Mouse (Mus musculus) heart, embryonic 12.5 days (tissue): ENCODE measurements at regions not wholly inside any gene's neighbourhood (a gene's known extent, or its start where the extent isn't known, plus 50 kb on each side); places are given as distances from the start of the nearest gene placed in this dataset.

Experiments
- ATAC-seq: fragments of 200-750 bp; cut with Nextera tagmentation; 2 replicates; pipeline ENCODE4 v1.8.0; 2017; ENCODE audit warnings: moderate TSS enrichment, moderate library complexity; ENCODE audit not compliant: insufficient number of reproducible peaks, low FRiP score
- H3K27ac ChIP-seq: fragments of 300-500 bp; sonication (generic); 2 replicates; pipeline ENCODE4 v1.5.1; 2016; ENCODE audit warnings: mild to moderate bottlenecking, moderate library complexity; ENCODE audit not compliant: poor library complexity, severe bottlenecking
- H3K27me3 ChIP-seq: fragments of 300-500 bp; sonication (generic); replicated peaks from 2 replicates; pipeline ENCODE4 v1.6.1; 2016; ENCODE audit warnings: mild to moderate bottlenecking, moderate library complexity
- H3K36me3 ChIP-seq: fragments of 300-500 bp; sonication (generic); 2 replicates; pipeline ENCODE4 v1.6.1; 2016; ENCODE audit warnings: mild to moderate bottlenecking, moderate library complexity
- H3K4me1 ChIP-seq: fragments of 300-500 bp; sonication (generic); replicated peaks from 2 replicates; pipeline ENCODE4 v1.6.1; 2016; ENCODE audit warnings: mild to moderate bottlenecking
- H3K4me2 ChIP-seq: fragments of 300-500 bp; sonication (generic); 2 replicates; pipeline ENCODE4 v1.6.1; 2016; ENCODE audit warnings: mild to moderate bottlenecking, moderate library complexity
- H3K4me3 ChIP-seq: fragments of 300-500 bp; sonication (generic); 2 replicates; pipeline ENCODE4 v1.5.1; 2016; ENCODE audit warnings: mild to moderate bottlenecking
- H3K9ac ChIP-seq: fragments of 300-500 bp; sonication (generic); 2 replicates; pipeline ENCODE4 v1.6.1; 2016; ENCODE audit warnings: mild to moderate bottlenecking, moderate library complexity
- H3K9me3 ChIP-seq: fragments of 300-500 bp; sonication (generic); replicated peaks from 2 replicates; pipeline ENCODE4 v1.6.1; 2016; ENCODE audit warnings: mild to moderate bottlenecking, moderate library complexity
- WGBS: fragments of 180-500 bp; shearing (Covaris S2); methylation state at CpG from one replicate; pipeline ENCODE4 v1.1.7; 2016; 5-methylcytosine and 5-hydroxymethylcytosine counted together

GRCm38 (mm10) chr1:190570981-190571380, 340.6 kb downstream of the Rps6kc1 start:
- Histone ChIP-seq H3K4me2 (no peak overlapping the region), H3K9ac (no peak overlapping the region), H3K27ac (no peak overlapping the region), H3K36me3 (no peaks in the 10 kb centered on the region), H3K4me3 (no peak overlapping the region), H3K9me3 (no peaks in the 10 kb centered on the region), H3K27me3 (no peaks in the 10 kb centered on the region), H3K4me1 (no peaks in the 10 kb centered on the region)
- WGBS: 51% methylated on average over 4 of the region's 4 CpGs
- ATAC-seq: no peak

- Histone ChIP-seq H3K27me3 (no peaks in the 10 kb centered on the region), H3K27ac (no peak overlapping the region), H3K4me3 (no peak overlapping the region), H3K9ac (no peak overlapping the region), H3K9me3 (no peaks in the 10 kb centered on the region), H3K4me2 (no peak overlapping the region), H3K36me3 (no peaks in the 10 kb centered on the region), H3K4me1 (no peaks in the 10 kb centered on the region)
- ATAC-seq: no peak
- WGBS: 83% methylated on average over 10 of the region's 10 CpGs
Observed at GRCm38 (mm10) chr1:190570563-190570962, 341.0 kb downstream of the Rps6kc1 start.

GRCm38 (mm10) chr1:190566744-190567143, 344.8 kb downstream of the Rps6kc1 start:
- H3K4me1 ChIP-seq: 0 out of 2 replicates have a peak, but pooled peaks cover 8% of the 10 kb centered on the region
- H3K9ac ChIP-seq: no peak overlapping the region
- no peaks in the 10 kb centered on the region for H3K36me3 ChIP-seq
- H3K9me3 ChIP-seq: no peaks in the 10 kb centered on the region
- H3K27ac ChIP-seq: no peak overlapping the region
- H3K27me3 ChIP-seq: no peaks in the 10 kb centered on the region
- no peak overlapping the region for H3K4me3 ChIP-seq
- 85% methylated on average over 7 of the region's 7 CpGs for WGBS
- H3K4me2 ChIP-seq: no peak overlapping the region
- ATAC-seq: no peak

GRCm38 (mm10) chr1:190562865-190563457, 348.6 kb downstream of the Rps6kc1 start:
- Histone ChIP-seq H3K27me3 (no peaks in the 10 kb centered on the region), H3K36me3 (no peaks in the 10 kb centered on the region), H3K4me3 (no peak overlapping the region), H3K9ac (no peak overlapping the region), H3K4me2 (no peak overlapping the region), H3K4me1 (0 out of 2 replicates have a peak, but pooled peaks cover 8% of the 10 kb centered on the region), H3K9me3 (no peaks in the 10 kb centered on the region), H3K27ac (no peak overlapping the region)
- no peak for ATAC-seq
- WGBS: 31% methylated on average over 13 of the region's 13 CpGs

GRCm38 (mm10) chr1:190560086-190560485, 351.5 kb downstream of the Rps6kc1 start:
- Histone ChIP-seq H3K9me3 (no peaks in the 10 kb centered on the region), H3K4me2 (no peak overlapping the region), H3K9ac (no peak overlapping the region), H3K27ac (no peak overlapping the region), H3K36me3 (no peaks in the 10 kb centered on the region), H3K27me3 (no peaks in the 10 kb centered on the region), H3K4me1 (0 out of 2 replicates have a peak, but pooled peaks cover 8% of the 10 kb centered on the region), H3K4me3 (no peak overlapping the region)
- WGBS: 72% methylated on average over 9 of the region's 9 CpGs
- no peak for ATAC-seq

- ATAC-seq: no peak
- Histone ChIP-seq H3K27me3 (no peaks in the 10 kb centered on the region; the same call in 1 of the 2 replicates), H3K9me3 (peaks cover 8% of the 10 kb centered on the region; the same call in 1 of the 2 replicates), H3K9ac (no peak overlapping the region), H3K36me3 (no peaks in the 10 kb centered on the region), H3K4me2 (no peak overlapping the region), H3K4me3 (no peak overlapping the region), H3K4me1 (no peaks in the 10 kb centered on the region), H3K27ac (no peak overlapping the region)
- 35% methylated on average over 2 of the region's 2 CpGs for WGBS
Observed at GRCm38 (mm10) chr1:190541892-190542291, 369.7 kb downstream of the Rps6kc1 start.

- Histone ChIP-seq H3K27me3 (no peaks in the 10 kb centered on the region; the same call in 1 of the 2 replicates), H3K4me3 (no peak overlapping the region), H3K9ac (no peak overlapping the region), H3K36me3 (no peaks in the 10 kb centered on the region), H3K9me3 (no peaks in the 10 kb centered on the region), H3K4me1 (peaks cover 27% of the 10 kb centered on the region), H3K27ac (peak overlapping the region; percentile 59), H3K4me2 (no peak overlapping the region)
- peak; percentile 77 for ATAC-seq
- WGBS: 14% methylated on average over 10 of the region's 10 CpGs
Observed at GRCm38 (mm10) chr1:190532879-190533676, 362.6 kb upstream of the Prox1 start.

GRCm38 (mm10) chr1:190531224-190531623, 360.7 kb upstream of the Prox1 start:
- Histone ChIP-seq H3K4me1 (peaks cover 32% of the 10 kb centered on the region), H3K36me3 (no peaks in the 10 kb centered on the region), H3K27ac (no peak overlapping the region), H3K9ac (no peak overlapping the region), H3K4me2 (no peak overlapping the region), H3K9me3 (no peaks in the 10 kb centered on the region), H3K4me3 (no peak overlapping the region), H3K27me3 (no peaks in the 10 kb centered on the region)
- 85% methylated on average over 6 of the region's 6 CpGs for WGBS
- no peak for ATAC-seq

- H3K9me3 ChIP-seq: no peaks in the 10 kb centered on the region
- peaks cover 42% of the 10 kb centered on the region for H3K4me1 ChIP-seq
- no peak overlapping the region for H3K4me3 ChIP-seq
- H3K4me2 ChIP-seq: no peak overlapping the region
- no peak overlapping the region for H3K27ac ChIP-seq
- H3K27me3 ChIP-seq: peaks cover 6% of the 10 kb centered on the region; the same call in 1 of the 2 replicates
- no peaks in the 10 kb centered on the region for H3K36me3 ChIP-seq
- ATAC-seq: no peak
- WGBS: 74% methylated on average over 3 of the region's 3 CpGs
- no peak overlapping the region for H3K9ac ChIP-seq
Observed at GRCm38 (mm10) chr1:190530079-190530478, 359.6 kb upstream of the Prox1 start.

- no peak overlapping the region for H3K4me3 ChIP-seq
- H3K9me3 ChIP-seq: no peaks in the 10 kb centered on the region
- H3K4me1 ChIP-seq: peaks cover 27% of the 10 kb centered on the region
- no peak for ATAC-seq
- 74% methylated on average over 7 of the region's 7 CpGs for WGBS
- H3K9ac ChIP-seq: no peak overlapping the region
- H3K27me3 ChIP-seq: peaks cover 9% of the 10 kb centered on the region; the same call in 1 of the 2 replicates
- no peak overlapping the region for H3K4me2 ChIP-seq
- no peak overlapping the region for H3K27ac ChIP-seq
- no peaks in the 10 kb centered on the region for H3K36me3 ChIP-seq
Observed at GRCm38 (mm10) chr1:190527545-190528137, 357.1 kb upstream of the Prox1 start.

GRCm38 (mm10) chr1:190526634-190527033, 356.1 kb upstream of the Prox1 start:
- no peak overlapping the region for H3K9ac ChIP-seq
- no peak for ATAC-seq
- H3K4me2 ChIP-seq: no peak overlapping the region
- H3K27me3 ChIP-seq: peaks cover 9% of the 10 kb centered on the region; the same call in 1 of the 2 replicates
- no peaks in the 10 kb centered on the region for H3K36me3 ChIP-seq
- WGBS: 18% methylated on average over 7 of the region's 7 CpGs
- no peaks in the 10 kb centered on the region; the same call in 1 of the 2 replicates for H3K9me3 ChIP-seq
- H3K27ac ChIP-seq: no peak overlapping the region
- H3K4me1 ChIP-seq: peaks cover 21% of the 10 kb centered on the region
- H3K4me3 ChIP-seq: no peak overlapping the region
